Mouse (Mus musculus) heart, embryonic 11.5 days (tissue): ENCODE measurements around the gene Spryd7. TPM values are rescaled to one million over a fixed set of nuclear protein-coding genes. Genes with fewer than 3 reads are reported as not detected.

Source experiments
- ATAC-seq: fragments of 200-750 bp; cut with Nextera tagmentation; replicated peaks from 2 replicates; pipeline ENCODE4 v1.8.0; 2017; ENCODE audit warnings: moderate library complexity; ENCODE audit not compliant: insufficient number of reproducible peaks, low FRiP score, low TSS enrichment
- H3K27ac ChIP-seq: fragments of 300-500 bp; sonication (generic); 2 replicates; pipeline ENCODE4 v1.5.1; 2014; ENCODE audit warnings: mild to moderate bottlenecking, low read depth, low read length
- H3K27me3 ChIP-seq: fragments of 300-500 bp; sonication (generic); 2 replicates; pipeline ENCODE4 v1.6.1; 2014; ENCODE audit warnings: mild to moderate bottlenecking, low read length, mixed read lengths; ENCODE audit not compliant: control insufficient read depth, insufficient read depth
- H3K36me3 ChIP-seq: fragments of 300-500 bp; sonication (generic); 2 replicates; pipeline ENCODE4 v1.6.1; 2014; ENCODE audit warnings: mild to moderate bottlenecking, low read length, moderate library complexity, mixed read lengths; ENCODE audit not compliant: control insufficient read depth, insufficient read depth
- H3K4me1 ChIP-seq: fragments of 300-500 bp; sonication (generic); 2 replicates; pipeline ENCODE4 v1.6.1; 2014; ENCODE audit warnings: low read length; ENCODE audit not compliant: control insufficient read depth, insufficient read depth
- H3K4me2 ChIP-seq: fragments of 300-500 bp; sonication (generic); 2 replicates; pipeline ENCODE4 v1.6.1; 2014; ENCODE audit warnings: mild to moderate bottlenecking, moderate library complexity
- H3K4me3 ChIP-seq: fragments of 300-500 bp; sonication (generic); 2 replicates; pipeline ENCODE4 v1.5.1; 2014; ENCODE audit warnings: low read depth, low read length
- H3K9ac ChIP-seq: fragments of 300-500 bp; sonication (generic); 2 replicates; pipeline ENCODE4 v1.6.1; 2014; ENCODE audit warnings: mild to moderate bottlenecking, low read depth, low read length, moderate library complexity
- H3K9me3 ChIP-seq: fragments of 300-500 bp; sonication (generic); replicated peaks from 2 replicates; pipeline ENCODE4 v1.6.1; 2016; ENCODE audit warnings: low read length; ENCODE audit not compliant: control insufficient read depth
- WGBS: fragments of 180-500 bp; shearing (Covaris S2); extraction: QIAGEN DNeasy Blood & Tissue Kit; methylation state at CpG from one replicate; pipeline ENCODE4 v1.1.7; 2014; ENCODE audit not compliant: insufficient replicate concordance; 5-methylcytosine and 5-hydroxymethylcytosine counted together
- polyA plus RNA-seq: library from polyadenylated mRNA; unstranded; fragments of >200 nt; fragmentation: Nextera tagmentation; extraction: Ambion mirVana; gene quantifications from 2 replicates; pipeline ENCODE4 v1.2.1, GENCODE M21; 2014

Gene Spryd7
- polyA plus RNA-seq, 1 experiment from 2014 or later, result 24.9 TPM

GRCm38 (mm10) chr14:61523821-61524220 lies 32.9 kb downstream of the Spryd7 start:
- Histone ChIP-seq H3K27ac (no peak overlapping the region), H3K9me3 (no peaks in the 10 kb centered on the region), H3K4me3 (no peak overlapping the region), H3K4me1 (no peaks in the 10 kb centered on the region), H3K4me2 (no peak overlapping the region), H3K27me3 (no peaks in the 10 kb centered on the region), H3K9ac (no peak overlapping the region), H3K36me3 (no peaks in the 10 kb centered on the region)
- 75% methylated on average over 2 of the region's 2 CpGs for WGBS
- ATAC-seq, result no peak

- no peaks in the 10 kb centered on the region for H3K4me1 ChIP-seq
- no peaks in the 10 kb centered on the region for H3K27me3 ChIP-seq
- H3K9ac ChIP-seq, result no peak overlapping the region
- H3K9me3 ChIP-seq, result no peaks in the 10 kb centered on the region
- no peak for ATAC-seq
- H3K4me3 ChIP-seq, result no peak overlapping the region
- H3K36me3 ChIP-seq, result no peaks in the 10 kb centered on the region
- no peak overlapping the region for H3K27ac ChIP-seq
- 81% methylated on average over 10 of the region's 10 CpGs for WGBS
- H3K4me2 ChIP-seq, result no peak overlapping the region
Measured at GRCm38 (mm10) chr14:61518659-61519480, 37.8 kb downstream of the Spryd7 start.

DNA sequence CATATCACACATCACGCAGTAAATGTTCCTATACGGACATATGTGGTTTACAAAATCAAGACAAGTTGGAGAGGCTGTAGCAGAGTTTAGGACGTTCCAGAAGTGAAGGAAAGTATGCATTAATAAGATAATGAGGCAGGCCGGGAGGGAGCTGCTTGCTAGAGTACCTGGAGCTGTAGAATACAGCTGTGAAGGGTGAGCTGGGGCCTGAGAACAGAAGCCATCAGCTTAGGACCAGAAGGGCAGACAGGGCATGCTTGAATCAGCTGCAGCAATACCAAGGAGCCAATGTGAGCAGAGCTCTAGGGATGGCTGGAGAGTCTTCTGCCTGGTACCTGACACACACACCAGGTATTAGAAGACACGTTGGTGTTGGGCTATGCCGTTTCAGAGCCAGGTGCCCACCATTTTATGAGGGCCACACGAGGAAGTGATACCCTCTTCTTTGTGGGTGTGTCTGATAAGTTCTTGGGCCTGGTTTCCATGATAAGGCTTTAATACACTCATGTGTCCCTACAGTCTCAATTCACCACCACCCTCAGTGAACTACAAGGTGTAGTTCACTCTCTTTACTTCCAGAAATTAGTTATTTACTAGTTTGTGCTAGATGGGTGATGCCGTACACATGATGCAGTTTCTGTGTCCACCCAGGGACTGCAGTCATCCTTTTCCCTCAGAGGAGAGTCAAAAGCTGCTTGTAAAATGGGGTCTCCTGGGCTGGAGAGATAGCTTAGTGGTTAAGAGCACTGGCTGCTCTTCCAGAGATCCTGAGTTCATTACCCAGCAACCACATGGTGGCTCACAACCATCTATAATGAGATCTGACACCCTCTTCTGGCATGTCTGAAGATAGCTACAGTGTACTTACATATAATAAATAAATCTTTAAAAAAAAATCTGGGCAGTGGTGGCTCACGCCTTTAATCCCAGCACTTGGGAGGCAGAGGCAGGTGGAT lies 39.9 kb downstream of the Spryd7 start:
- WGBS, result 78% methylated on average over 9 of the region's 9 CpGs
- H3K9me3 ChIP-seq, result no peaks in the 10 kb centered on the region
- no peak overlapping the region for H3K9ac ChIP-seq
- no peak overlapping the region for H3K4me2 ChIP-seq
- no peaks in the 10 kb centered on the region for H3K4me1 ChIP-seq
- H3K27ac ChIP-seq, result no peak overlapping the region
- no peak for ATAC-seq
- no peak overlapping the region for H3K4me3 ChIP-seq
- H3K36me3 ChIP-seq, result no peaks in the 10 kb centered on the region
- no peaks in the 10 kb centered on the region for H3K27me3 ChIP-seq

DNA sequence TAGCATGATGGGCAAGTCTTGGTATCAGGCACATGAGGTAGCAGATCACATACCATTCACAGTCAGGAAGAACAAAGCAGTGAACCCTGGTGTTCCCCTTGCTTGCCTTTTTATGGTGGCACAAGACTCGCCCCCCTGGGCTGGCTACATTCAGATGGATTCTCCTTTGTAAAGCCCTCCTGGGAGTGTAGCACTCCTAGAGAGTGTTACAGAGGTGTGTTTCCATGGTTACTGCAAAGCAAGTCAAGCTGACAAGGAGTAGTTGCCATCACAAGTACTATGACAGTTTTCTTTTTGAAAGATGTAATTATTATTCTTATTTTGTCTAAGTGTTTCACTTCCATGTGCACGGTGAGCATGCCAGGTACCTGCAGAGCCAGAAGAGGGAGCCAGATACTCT lies 45.2 kb downstream of the Spryd7 start:
- Histone ChIP-seq H3K4me1 (no peaks in the 10 kb centered on the region), H3K4me3 (no peak overlapping the region), H3K27me3 (no peaks in the 10 kb centered on the region), H3K36me3 (no peaks in the 10 kb centered on the region), H3K9ac (no peak overlapping the region), H3K4me2 (no peak overlapping the region), H3K27ac (no peak overlapping the region), H3K9me3 (no peaks in the 10 kb centered on the region)
- ATAC-seq, result no peak
- WGBS, result 80% methylated on average over 2 of the region's 2 CpGs

GRCm38 (mm10) chr14:61497716-61498490 lies 58.8 kb downstream of the Spryd7 start:
- ATAC-seq, result peak; percentile 49; the same call in 1 of the 2 replicates
- Histone ChIP-seq H3K4me3 (no peak overlapping the region), H3K9ac (no peak overlapping the region), H3K36me3 (no peaks in the 10 kb centered on the region), H3K27ac (no peak overlapping the region), H3K27me3 (no peaks in the 10 kb centered on the region), H3K4me2 (no peak overlapping the region), H3K4me1 (no peaks in the 10 kb centered on the region), H3K9me3 (no peaks in the 10 kb centered on the region)
- 45% methylated on average over 20 of the region's 20 CpGs for WGBS

GRCm38 (mm10) chr14:61493511-61494135 lies 63.1 kb downstream of the Spryd7 start:
- Histone ChIP-seq H3K4me1 (no peaks in the 10 kb centered on the region), H3K27me3 (no peaks in the 10 kb centered on the region), H3K36me3 (no peaks in the 10 kb centered on the region), H3K4me2 (no peak overlapping the region), H3K9ac (no peak overlapping the region), H3K27ac (no peak overlapping the region), H3K9me3 (no peaks in the 10 kb centered on the region), H3K4me3 (no peak overlapping the region)
- WGBS, result 55% methylated on average over 6 of the region's 6 CpGs
- no peak for ATAC-seq
